Mouse (Mus musculus) heart, adult 11 months (tissue): ENCODE data around the gene Tenm4.
A peak's percentile ranks its signal among the peaks of the same experiment; 100 is the strongest.

Source experiments
- DNase-seq: peaks from one replicate; pipeline ENCODE4 v3.0.0; 2022

The Tenm4 gene

DNA sequence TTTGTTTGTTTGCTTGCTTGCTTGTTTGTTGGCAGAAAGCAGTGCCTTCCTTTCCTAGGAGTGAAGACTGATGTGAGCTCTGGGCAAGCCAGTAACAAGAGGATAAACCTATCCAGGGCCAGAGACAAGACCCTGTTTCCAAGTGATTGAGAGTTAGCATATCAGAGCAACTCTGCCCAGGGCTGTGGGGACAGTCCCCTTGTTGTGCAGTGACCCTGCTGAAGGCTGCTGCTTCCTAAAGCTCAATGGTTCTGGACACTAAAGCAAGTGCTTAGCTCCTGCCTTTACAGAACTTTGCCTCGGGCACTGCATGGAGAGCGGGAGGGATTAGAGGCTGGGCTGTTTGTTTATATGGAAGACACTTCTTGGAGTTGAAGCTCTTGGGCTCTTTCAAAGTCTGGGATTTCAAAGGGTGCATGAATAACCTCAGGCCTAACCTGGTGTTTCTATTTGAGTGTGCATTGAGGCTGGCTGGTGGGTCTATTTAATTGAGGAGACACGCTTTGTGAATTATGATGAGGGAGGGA is 185.3 kb downstream of the Tenm4 start:
- DNase-seq, result peak; percentile 72

GRCm38 (mm10) chr7:96357550-96357949 is 186.5 kb downstream of the Tenm4 start:
- DNase-seq, result peak; percentile 94

- DNase-seq, result no peak
These were observed 192.3 kb downstream of the Tenm4 start for GRCm38 (mm10) chr7:96363311-96363710.

DNA sequence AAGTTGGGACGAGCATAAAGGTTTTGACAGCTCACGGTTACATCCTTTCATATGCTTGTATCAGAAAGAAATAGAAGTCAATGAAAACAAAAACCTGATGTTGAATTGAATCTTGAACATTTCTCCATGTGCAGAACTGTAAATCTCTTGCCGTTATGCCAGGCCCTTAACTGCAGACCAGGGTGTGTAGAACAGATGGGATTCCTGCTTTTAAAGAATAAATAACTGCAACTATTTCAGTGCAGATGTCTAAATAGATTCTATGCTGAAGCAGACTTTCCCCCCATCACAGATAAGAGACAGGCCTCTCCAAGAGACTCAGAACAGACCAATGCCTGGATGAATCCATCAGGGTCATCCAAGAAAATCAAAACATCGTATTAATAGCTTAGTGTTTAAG is 198.9 kb downstream of the Tenm4 start:
- peak; percentile 43 for DNase-seq

- DNase-seq, result peak; percentile 91
These were observed 203.1 kb downstream of the Tenm4 start for GRCm38 (mm10) chr7:96374004-96374663.

GRCm38 (mm10) chr7:96375507-96375906 is 204.5 kb downstream of the Tenm4 start:
- DNase-seq, result no peak

DNA sequence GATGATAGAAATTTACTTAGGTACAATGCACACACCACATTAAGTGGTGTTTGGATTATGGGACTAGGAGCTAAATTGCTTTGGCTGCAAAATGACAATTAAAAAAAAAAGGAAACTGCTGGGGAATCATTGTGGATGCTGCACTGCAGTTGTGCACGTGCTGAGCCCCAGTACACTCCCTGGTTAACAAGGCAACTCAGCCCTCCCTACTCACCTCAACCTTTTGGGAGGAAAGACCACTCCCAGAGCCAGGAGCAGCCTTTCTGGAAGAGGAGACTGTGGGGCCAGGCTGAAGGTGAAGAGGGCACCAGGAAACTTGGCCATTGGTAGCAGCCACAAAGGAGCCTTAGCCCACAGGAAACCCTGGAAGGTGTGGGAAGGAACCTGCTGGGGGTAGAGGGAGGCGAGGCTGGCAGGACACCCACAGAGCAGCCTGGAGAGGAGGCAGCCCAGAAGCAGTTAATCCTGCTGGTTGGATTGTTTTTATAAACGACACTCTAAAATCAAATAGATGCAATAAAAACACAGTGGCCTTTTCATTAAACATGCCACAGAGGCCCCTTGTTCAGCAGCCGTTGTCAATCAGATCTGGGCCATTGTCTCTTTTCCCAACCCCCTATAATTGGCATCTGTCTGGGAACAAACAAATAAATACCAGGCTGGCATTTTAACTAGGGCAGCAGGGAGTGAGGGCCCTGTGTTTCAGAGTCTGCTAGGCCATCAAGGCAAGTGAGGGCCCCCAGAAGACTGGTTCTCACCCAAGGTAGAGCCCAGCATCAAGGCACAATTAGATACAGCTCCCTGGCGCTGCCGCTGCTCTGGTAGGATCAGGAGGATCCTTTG is 212.9 kb downstream of the Tenm4 start:
- DNase-seq, result peak; percentile 35

- peak; percentile 62 for DNase-seq
These were observed 213.9 kb downstream of the Tenm4 start for GRCm38 (mm10) chr7:96384726-96385500.

- DNase-seq, result peak; percentile 33
These were observed 214.8 kb downstream of the Tenm4 start for GRCm38 (mm10) chr7:96385850-96386249.

GRCm38 (mm10) chr7:96390034-96390670 is 219.1 kb downstream of the Tenm4 start:
- DNase-seq, result peak; percentile 66

GRCm38 (mm10) chr7:96390894-96391293 is 219.8 kb downstream of the Tenm4 start:
- DNase-seq, result peak; percentile 72

DNA sequence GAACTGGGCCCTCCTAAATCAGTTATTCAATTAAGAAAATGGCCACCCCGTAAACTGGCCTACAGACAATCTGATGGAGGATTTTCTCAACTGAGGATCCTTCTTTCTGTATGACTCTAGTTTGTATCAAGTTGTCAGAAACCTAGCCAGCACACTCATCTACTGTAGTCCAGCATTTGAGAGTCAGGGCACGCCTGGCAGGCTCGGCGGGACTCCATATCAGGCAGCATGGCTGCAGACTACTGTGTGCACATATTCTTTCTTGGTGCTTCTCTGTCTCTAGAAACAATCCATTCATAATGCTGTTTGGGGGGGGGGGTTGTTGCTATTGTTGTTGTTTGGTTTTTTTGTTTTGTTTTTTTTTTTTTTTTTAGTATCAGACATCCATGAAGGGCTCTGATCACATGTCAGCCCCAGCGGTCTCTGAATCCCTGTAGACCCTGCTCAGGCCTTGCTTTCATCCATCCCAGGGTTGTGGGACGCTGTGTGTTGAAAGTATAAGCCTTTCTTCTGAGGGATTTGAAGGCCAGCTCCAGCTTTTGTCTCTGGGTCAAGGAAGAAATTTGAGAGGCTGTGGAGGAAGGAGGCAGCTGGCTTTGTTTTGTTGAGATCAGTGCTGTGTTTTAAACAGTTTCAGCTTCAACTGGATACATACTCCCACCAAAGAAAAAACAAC is 220.9 kb downstream of the Tenm4 start:
- peak; percentile 41 for DNase-seq

DNA sequence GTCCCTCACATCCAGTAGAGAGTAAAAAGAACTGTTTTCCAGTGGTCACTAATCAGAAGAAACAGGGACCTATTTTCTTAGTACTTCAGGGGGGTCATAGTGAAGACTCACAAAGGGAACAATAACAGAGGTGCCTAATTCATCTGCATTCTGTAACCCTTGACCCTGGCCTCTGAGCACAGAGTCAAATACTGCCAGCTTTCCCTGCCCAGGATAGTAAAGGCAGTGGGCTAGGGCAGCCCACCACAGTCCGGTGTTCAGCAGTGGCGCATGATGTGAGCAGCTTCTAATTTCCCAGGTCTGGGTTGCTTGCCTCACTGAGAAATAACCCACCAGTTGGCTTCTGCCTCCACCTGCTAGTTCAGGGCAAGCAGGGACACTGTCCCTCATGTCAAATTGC is 221.6 kb downstream of the Tenm4 start:
- DNase-seq, result peak; percentile 34

DNA sequence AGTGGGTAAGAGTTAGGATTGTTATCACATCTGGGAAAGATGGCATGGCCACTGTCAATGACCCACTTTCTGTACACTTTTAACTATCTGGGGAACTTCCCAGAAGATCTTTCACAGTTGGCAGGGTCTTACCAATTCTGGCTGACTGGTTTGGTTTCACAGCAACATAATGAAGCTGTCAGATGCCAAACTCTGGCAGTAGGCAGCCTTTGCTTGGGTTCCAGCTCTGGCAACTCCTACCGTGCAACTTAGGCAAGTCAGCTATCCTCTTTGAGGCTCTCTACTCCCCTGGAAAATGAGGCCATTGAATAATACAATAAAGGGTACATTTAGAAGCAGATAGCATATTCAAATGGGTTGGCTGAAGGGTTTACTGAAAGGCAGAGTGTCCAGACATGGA is 226.9 kb downstream of the Tenm4 start:
- no peak for DNase-seq

DNA sequence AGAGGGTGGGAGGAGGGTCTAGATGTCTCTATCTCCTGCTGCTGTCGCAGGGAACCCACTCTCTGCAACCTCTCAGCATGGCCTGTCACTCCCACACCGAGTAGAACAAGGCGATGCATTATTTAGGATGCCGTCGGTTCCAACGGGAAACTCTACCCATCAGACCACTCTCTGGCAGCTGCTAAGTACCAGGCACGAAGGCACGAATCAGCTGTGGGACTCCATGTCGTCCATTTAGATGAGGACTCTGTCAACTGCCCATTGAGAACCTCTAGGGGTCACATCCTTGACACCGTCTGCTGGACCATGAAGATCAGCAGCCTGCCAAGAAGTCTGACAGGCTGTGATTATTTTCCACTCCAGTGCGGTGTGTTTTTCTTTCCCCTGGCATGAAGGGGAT is 229.4 kb downstream of the Tenm4 start:
- no peak for DNase-seq

GRCm38 (mm10) chr7:96406630-96407214 is 235.7 kb downstream of the Tenm4 start:
- no peak for DNase-seq

DNA sequence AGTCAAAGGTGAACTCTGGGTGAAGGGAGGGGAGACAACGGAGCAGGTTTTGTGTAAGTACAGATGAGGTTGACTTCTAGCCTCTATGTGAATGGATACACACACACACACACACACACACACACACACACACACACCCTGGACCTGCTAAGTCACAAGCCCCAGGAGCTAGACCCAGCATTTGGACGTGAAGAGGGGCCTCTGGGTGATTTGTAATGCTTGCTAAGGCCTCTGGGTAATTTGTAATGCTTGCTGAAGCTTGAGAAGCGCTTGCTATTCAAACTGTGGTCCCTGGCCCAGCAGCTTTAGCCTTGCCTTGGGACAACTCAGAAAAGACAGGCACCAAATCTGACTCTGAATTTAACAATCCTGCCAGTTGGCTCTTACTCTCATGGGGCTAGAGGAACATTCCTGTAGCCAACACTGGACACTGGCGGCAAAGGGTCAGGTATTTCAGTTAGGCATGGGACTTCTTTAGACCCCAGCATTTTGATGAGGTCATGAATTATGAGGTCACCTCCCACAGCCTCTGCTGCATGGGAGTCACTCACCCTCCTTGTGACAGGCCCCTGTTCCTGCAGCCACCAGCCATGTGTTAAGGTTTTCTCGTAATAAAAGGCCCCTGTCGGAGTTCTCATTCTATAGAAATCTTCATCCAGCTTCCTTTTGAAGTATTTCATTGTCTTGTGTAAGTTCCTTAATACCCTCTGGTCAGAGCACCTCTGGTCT is 237.3 kb downstream of the Tenm4 start:
- no peak for DNase-seq

DNA sequence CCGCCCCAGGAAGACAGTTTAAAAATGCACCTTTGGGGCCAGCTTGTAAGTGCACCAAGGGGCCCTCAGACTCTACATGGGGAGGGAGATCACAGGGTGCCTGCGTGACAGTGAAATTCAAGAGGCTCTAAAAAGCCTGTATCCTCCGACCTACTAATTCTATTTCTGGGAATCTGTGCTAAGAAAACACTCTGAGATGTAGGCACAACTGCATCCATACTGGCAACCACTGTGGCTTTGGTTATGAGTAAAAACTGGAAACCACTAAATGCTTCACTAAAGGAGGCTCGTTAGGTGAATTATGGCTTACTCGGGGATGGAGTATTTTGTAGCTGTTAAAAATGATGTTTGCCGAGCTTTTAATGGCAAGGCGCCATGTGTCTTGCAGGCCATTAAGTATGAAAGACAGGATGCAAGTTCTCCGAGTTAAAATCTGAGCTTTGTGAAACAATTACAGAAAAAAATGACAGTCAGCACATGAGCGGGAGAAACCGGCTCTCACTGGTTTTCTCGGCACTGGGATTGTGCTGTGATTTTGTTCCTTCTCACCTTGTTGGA is 238.4 kb downstream of the Tenm4 start:
- DNase-seq, result no peak

- DNase-seq, result no peak
These were observed 242.8 kb downstream of the Tenm4 start for GRCm38 (mm10) chr7:96413822-96414221.

- DNase-seq, result no peak
These were observed 243.4 kb downstream of the Tenm4 start for GRCm38 (mm10) chr7:96414290-96415055.
